Mouse (Mus musculus): Measurements from ENCODE around the gene Clmn.
"Not testable (repeated sequence)": the region's sequence is repeated elsewhere in the genome, so short reads cannot be mapped to it uniquely, and the experiment has no call there.

The Clmn gene

GRCm38 (mm10) chr12:104751814-104752765 is 112.8 kb downstream of the Clmn start, which contains the start of gene Dicer1:
Gene Dicer1, minus strand, starts transcription at chr12:104751952.
- DNase-seq (ENCODE audit: low spot score), result peak; percentile 99

- no peak for DNase-seq (ENCODE audit: low spot score)
Measured at GRCm38 (mm10) chr12:104751331-104751813, 113.5 kb downstream of the Clmn start.

GRCm38 (mm10) chr12:104748946-104749345 is 115.9 kb downstream of the Clmn start:
- DNase-seq (ENCODE audit: low spot score), result no peak

DNA sequence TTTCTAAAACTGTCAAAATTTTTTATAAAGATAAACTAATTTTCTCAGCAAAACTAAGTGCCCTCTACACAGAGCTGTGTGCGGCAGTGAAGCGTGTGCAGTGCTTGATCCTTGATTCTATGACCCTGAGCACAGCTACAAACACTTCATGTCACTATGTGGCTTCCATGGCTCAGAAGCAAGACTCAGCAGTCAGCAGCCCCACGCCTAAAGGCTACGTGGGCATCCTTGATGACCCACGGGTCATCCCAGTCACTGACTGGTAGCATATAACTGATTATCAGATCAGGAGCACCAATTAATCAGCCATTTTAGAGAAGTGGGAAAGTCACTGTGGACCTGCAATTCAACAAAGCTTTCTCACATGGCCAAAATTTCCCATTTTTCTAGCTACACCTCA is 117.6 kb downstream of the Clmn start:
- no peak for DNase-seq (ENCODE audit: low spot score)

DNA sequence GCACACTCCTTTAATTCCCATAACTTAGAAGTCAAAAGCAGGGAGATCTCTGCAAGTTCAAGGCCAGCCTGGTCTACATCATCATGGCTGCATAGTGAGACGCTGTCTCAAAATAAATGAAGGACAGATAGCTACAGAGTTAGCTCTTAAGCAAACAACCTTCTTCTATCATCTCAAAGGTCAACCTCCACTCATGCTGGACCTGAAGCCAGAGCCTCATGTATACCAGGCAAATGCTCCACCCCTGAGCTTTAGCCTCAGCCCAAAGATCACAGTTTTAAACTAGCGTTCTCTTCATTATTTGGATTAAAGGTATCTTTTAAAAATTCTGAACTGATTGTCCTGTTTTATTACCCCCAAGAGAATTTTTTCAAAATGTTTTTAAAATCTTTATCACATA is 118.3 kb downstream of the Clmn start:
- no peak for DNase-seq (ENCODE audit: low spot score)

DNA sequence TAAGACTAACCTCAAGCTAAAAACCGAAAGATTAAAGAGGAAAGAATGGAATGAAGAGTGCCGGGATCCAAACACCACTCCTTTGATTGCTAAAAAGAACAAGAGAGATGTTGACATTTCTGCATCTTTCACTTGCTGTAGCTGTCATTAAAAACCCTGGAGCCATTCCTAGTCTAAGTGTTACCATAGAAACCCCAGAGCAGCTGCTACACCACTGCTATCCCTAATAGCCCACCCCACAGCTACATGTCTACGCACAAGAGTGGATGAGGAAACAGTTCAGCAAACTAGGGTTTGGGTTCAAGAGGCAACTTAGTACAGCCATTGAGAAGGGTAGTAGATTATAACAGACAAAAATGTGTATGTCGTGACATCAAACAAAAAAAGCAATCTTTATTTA is 121.2 kb downstream of the Clmn start:
- no peak for DNase-seq (ENCODE audit: low spot score)

GRCm38 (mm10) chr12:104742247-104742646 is 122.6 kb downstream of the Clmn start:
- no peak for DNase-seq (ENCODE audit: low spot score)

GRCm38 (mm10) chr12:104740841-104741787 is 123.8 kb downstream of the Clmn start:
- DNase-seq (ENCODE audit: low spot score), result no peak

GRCm38 (mm10) chr12:104738931-104739330 is 125.9 kb downstream of the Clmn start:
- no peak for DNase-seq (ENCODE audit: low spot score)

DNA sequence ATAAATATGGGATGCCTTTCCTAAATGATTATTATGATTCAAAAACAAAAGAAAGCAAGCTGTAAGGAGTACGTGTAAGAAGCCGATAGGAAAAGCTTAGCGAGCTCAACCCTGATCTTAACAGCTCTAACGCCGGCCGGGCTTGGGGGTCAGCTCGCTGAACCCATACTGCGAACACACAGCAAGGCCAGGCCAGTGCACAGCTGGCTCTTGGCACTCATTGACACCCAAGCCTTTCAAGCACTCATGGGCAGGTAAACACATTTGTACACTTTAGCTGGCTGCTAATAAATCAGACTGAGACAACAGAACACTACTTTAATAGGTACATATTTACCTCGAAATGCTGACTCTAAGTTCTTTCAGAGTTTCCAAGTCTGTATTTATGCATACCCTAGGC is 126.4 kb downstream of the Clmn start:
- no peak for DNase-seq (ENCODE audit: low spot score)

DNA sequence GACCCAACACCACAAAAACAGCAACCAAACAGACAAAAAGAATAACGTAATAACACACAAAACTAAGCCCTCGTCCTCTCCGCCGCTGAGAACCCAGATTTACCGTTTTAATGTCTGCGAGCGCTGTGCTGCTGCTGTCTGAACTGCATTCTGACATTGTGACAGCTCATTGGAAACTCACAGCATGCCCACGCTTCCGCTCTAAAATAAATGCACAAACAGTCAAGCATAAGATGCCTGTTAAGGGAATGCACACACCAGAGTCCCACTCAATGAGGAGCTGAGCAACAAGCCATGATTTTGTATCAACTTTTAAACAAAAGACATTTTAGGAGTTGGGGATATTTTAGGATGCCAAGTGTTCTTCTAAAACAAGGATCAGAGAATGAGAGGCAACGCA is 127.2 kb downstream of the Clmn start:
- no peak for DNase-seq (ENCODE audit: low spot score)

DNA sequence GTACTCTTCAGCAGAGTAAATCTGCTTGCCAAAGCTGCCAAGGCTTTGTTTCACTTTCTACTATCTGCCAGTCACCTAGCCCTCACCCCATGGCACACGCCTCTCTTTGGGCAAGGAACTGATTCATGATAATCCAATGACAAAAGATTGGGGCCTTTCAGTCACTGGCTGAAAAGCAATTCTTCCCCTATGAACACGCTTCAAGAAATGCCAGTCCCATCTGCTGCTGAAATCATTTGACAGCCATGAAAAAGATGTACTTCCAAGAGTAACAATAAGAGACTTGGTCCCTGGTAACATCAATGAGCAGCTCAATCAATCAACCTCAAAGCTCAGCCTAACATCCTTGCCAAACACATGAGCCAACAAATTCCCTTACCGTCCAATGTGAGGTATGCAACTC is 128.9 kb downstream of the Clmn start:
- DNase-seq (ENCODE audit: low spot score), result no peak

DNA sequence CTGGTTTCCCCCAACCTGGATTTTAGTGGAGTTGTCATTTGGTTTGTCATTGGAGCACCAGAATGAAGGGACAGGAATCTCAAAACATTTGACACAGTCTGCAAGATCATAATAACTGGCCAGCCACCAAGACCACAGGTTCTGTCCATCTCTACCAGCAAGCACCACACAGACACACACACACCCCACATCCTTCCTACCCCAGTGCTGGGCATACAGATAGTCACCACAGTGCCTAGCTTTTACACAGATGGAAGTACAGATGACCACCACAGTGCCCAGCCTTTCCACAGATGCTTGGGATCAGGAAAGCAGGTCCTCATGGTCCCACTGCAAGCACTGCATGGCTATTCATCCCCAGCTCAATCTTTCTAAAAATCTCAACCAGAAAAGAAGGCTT is 131.7 kb downstream of the Clmn start:
- no peak for DNase-seq (ENCODE audit: low spot score)

DNA sequence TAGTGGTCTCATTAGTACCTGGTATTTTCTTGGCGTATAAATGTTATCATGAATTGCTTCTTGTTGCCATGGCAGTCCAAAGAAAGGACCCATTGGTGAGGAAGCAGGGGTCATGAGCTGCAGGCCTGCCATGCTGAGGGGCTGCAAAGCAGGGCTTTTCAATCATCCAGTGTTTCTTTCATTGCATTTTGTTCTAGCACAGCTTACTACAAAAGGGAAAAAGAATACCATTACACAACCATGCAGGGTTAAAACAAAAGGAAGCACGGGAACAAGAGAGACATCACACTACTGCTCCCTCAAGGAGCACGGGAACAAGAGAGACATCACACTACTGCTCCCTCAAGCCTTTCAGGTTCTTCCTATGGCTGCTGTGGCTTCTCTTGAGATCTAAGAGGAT is 133.1 kb downstream of the Clmn start:
- DNase-seq (ENCODE audit: low spot score), result no peak

DNA sequence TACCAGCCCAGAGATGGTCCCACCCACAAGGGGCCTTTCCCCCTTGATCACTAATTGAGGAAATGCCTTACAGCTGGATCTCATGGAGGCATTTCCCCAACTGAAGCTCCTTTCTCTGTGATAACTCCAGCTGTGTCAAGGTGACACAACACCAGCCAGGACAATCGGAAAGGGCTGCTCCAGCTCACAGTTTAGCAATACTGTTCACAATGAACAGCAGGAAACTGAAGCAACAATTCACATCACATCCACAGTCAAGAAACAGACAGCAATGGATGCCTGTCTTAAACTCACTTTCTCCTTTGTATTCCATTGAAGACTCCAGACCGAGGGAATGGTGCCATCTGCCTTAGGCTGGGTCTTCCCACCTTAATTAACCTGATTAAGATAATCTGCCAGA is 138.4 kb downstream of the Clmn start:
- DNase-seq (ENCODE audit: low spot score), result not testable (repeated sequence)

GRCm38 (mm10) chr12:104722056-104722455 is 142.8 kb downstream of the Clmn start:
- DNase-seq (ENCODE audit: low spot score), result no peak

DNA sequence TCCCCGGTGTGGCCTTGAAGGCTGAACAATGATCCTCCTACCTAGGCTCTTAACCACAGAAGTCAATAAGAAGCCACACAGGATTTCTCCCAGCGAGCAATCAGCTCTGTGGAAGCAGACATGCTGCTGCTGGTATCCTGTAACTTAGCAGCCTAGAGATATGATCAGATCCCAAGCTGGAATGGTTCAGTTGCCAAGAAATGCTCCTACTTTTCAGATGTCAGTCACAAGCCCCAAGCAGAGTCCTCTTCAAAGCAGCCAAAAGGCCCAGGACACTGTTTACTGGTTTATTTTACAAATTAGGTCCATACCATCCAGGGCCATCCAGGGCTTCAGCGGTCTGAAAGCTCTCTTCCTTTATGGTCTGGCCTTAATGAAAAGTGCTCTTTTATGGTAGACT is 143.9 kb downstream of the Clmn start:
- DNase-seq (ENCODE audit: low spot score), result no peak

DNA sequence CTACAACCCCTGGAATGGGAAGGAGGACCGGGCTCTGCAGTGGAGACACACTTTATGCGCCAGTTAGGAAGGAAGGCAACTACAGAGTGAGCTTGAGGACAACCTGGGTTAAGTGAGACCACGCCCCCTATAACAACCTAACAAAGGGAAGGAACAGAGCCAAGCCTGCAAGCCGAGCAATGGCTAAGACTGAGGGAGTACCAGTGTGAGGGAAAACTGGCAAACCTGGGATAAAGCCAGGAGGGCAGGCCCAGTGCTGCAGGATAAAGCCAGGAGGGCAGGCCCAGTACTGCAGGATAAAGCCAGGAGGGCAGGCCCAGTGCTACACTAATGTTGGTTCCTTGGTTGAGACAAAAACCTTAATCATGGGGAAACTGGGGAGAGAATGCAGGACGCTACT is 145.9 kb downstream of the Clmn start:
- DNase-seq (ENCODE audit: low spot score), result no peak

GRCm38 (mm10) chr12:104716409-104716808 is 148.5 kb downstream of the Clmn start:
- no peak for DNase-seq (ENCODE audit: low spot score)

- DNase-seq (ENCODE audit: low spot score), result no peak
Measured at GRCm38 (mm10) chr12:104715453-104715852, 149.4 kb downstream of the Clmn start.
